Mouse (Mus musculus): ENCODE measurements at regions not wholly inside any gene's neighbourhood (a gene's known extent, or its start where the extent isn't known, plus 50 kb on each side); places are given as distances from the start of the nearest gene placed in this dataset.

- no peaks in the 10 kb centered on the region for H3K9me3 ChIP-seq (ENCODE audit: low read length)
- H3K36me3 ChIP-seq (ENCODE audit: insufficient read depth, low read length): no peaks in the 10 kb centered on the region
- H3K4me1 ChIP-seq (replicated peaks; ENCODE audit: low read depth, low read length): peaks cover 49% of the 10 kb centered on the region
- H3K27me3 ChIP-seq (ENCODE audit: insufficient read depth, low read length): peaks cover 6% of the 10 kb centered on the region; the same call in 1 of the 2 replicates
- TF ChIP-seq CTCF (conservative IDR thresholded peaks at IDR 0.05; ENCODE audit: low read length): no peak
- no peak for TF ChIP-seq NANOG (IDR thresholded peaks at IDR 0.05; ENCODE audit: borderline replicate concordance, low read length)
- no peak for TF ChIP-seq POU5F1 (IDR thresholded peaks at IDR 0.05; ENCODE audit: borderline replicate concordance, low read length)
- no peak overlapping the region for H3K4me3 ChIP-seq (replicated peaks; ENCODE audit: low read length)
Measured at GRCm38 (mm10) chr12:71628796-71629195, 202.1 kb upstream of the Daam1 start.

GRCm38 (mm10) chr12:71630386-71630785, 200.5 kb upstream of the Daam1 start:
- H3K36me3 ChIP-seq (ENCODE audit: insufficient read depth, low read length): no peaks in the 10 kb centered on the region
- H3K27me3 ChIP-seq (ENCODE audit: insufficient read depth, low read length): peaks cover 6% of the 10 kb centered on the region; the same call in 1 of the 2 replicates
- H3K4me3 ChIP-seq (replicated peaks; ENCODE audit: low read length): no peak overlapping the region
- TF ChIP-seq CTCF (conservative IDR thresholded peaks at IDR 0.05; ENCODE audit: low read length): no peak
- TF ChIP-seq NANOG (IDR thresholded peaks at IDR 0.05; ENCODE audit: borderline replicate concordance, low read length): no peak
- TF ChIP-seq POU5F1 (IDR thresholded peaks at IDR 0.05; ENCODE audit: borderline replicate concordance, low read length): no peak
- H3K9me3 ChIP-seq (ENCODE audit: low read length): no peaks in the 10 kb centered on the region
- H3K4me1 ChIP-seq (replicated peaks; ENCODE audit: low read depth, low read length): peaks cover 50% of the 10 kb centered on the region

GRCm38 (mm10) chr12:71636300-71636699, 194.6 kb upstream of the Daam1 start:
- H3K36me3 ChIP-seq (ENCODE audit: insufficient read depth, low read length): no peaks in the 10 kb centered on the region
- peaks cover 11% of the 10 kb centered on the region for H3K4me1 ChIP-seq (replicated peaks; ENCODE audit: low read depth, low read length)
- TF ChIP-seq NANOG (IDR thresholded peaks at IDR 0.05; ENCODE audit: borderline replicate concordance, low read length) (no peak), CTCF (conservative IDR thresholded peaks at IDR 0.05; ENCODE audit: low read length) (no peak), POU5F1 (IDR thresholded peaks at IDR 0.05; ENCODE audit: borderline replicate concordance, low read length) (no peak)
- no peak overlapping the region for H3K4me3 ChIP-seq (replicated peaks; ENCODE audit: low read length)
- H3K9me3 ChIP-seq (ENCODE audit: low read length): no peaks in the 10 kb centered on the region
- no peaks in the 10 kb centered on the region for H3K27me3 ChIP-seq (ENCODE audit: insufficient read depth, low read length)

- H3K27me3 ChIP-seq (ENCODE audit: insufficient read depth, low read length): no peaks in the 10 kb centered on the region
- TF ChIP-seq POU5F1 (IDR thresholded peaks at IDR 0.05; ENCODE audit: borderline replicate concordance, low read length) (no peak), CTCF (conservative IDR thresholded peaks at IDR 0.05; ENCODE audit: low read length) (no peak), NANOG (IDR thresholded peaks at IDR 0.05; ENCODE audit: borderline replicate concordance, low read length) (no peak)
- no peaks in the 10 kb centered on the region for H3K36me3 ChIP-seq (ENCODE audit: insufficient read depth, low read length)
- H3K9me3 ChIP-seq (ENCODE audit: low read length): no peaks in the 10 kb centered on the region
- peaks cover 8% of the 10 kb centered on the region for H3K4me1 ChIP-seq (replicated peaks; ENCODE audit: low read depth, low read length)
- H3K4me3 ChIP-seq (replicated peaks; ENCODE audit: low read length): no peak overlapping the region
Measured at GRCm38 (mm10) chr12:71637248-71637647, 193.6 kb upstream of the Daam1 start.

GRCm38 (mm10) chr12:71638246-71638645, 192.6 kb upstream of the Daam1 start:
- H3K36me3 ChIP-seq (ENCODE audit: insufficient read depth, low read length): no peaks in the 10 kb centered on the region
- H3K4me1 ChIP-seq (replicated peaks; ENCODE audit: low read depth, low read length): peaks cover 8% of the 10 kb centered on the region
- H3K27me3 ChIP-seq (ENCODE audit: insufficient read depth, low read length): no peaks in the 10 kb centered on the region
- TF ChIP-seq POU5F1 (IDR thresholded peaks at IDR 0.05; ENCODE audit: borderline replicate concordance, low read length): no peak
- no peaks in the 10 kb centered on the region for H3K9me3 ChIP-seq (ENCODE audit: low read length)
- H3K4me3 ChIP-seq (replicated peaks; ENCODE audit: low read length): no peak overlapping the region

- TF ChIP-seq NANOG (IDR thresholded peaks at IDR 0.05; ENCODE audit: borderline replicate concordance, low read length): no peak
- H3K9me3 ChIP-seq (ENCODE audit: low read length): no peaks in the 10 kb centered on the region
- no peaks in the 10 kb centered on the region for H3K36me3 ChIP-seq (ENCODE audit: insufficient read depth, low read length)
- peaks cover 3% of the 10 kb centered on the region; the same call in 1 of the 2 replicates for H3K4me1 ChIP-seq (replicated peaks; ENCODE audit: low read depth, low read length)
- H3K27me3 ChIP-seq (ENCODE audit: insufficient read depth, low read length): no peaks in the 10 kb centered on the region
- no peak overlapping the region for H3K4me3 ChIP-seq (replicated peaks; ENCODE audit: low read length)
Measured at GRCm38 (mm10) chr12:71640058-71640501, 190.8 kb upstream of the Daam1 start.

GRCm38 (mm10) chr12:71641486-71641885, 189.4 kb upstream of the Daam1 start:
- H3K4me3 ChIP-seq (replicated peaks; ENCODE audit: low read length): no peak overlapping the region
- no peaks in the 10 kb centered on the region for H3K9me3 ChIP-seq (ENCODE audit: low read length)
- peaks cover 3% of the 10 kb centered on the region; the same call in 1 of the 2 replicates for H3K4me1 ChIP-seq (replicated peaks; ENCODE audit: low read depth, low read length)
- H3K27me3 ChIP-seq (ENCODE audit: insufficient read depth, low read length): no peaks in the 10 kb centered on the region
- no peak for TF ChIP-seq NANOG (IDR thresholded peaks at IDR 0.05; ENCODE audit: borderline replicate concordance, low read length)
- no peak for TF ChIP-seq POU5F1 (IDR thresholded peaks at IDR 0.05; ENCODE audit: borderline replicate concordance, low read length)
- no peak for TF ChIP-seq CTCF (conservative IDR thresholded peaks at IDR 0.05; ENCODE audit: low read length)
- H3K36me3 ChIP-seq (ENCODE audit: insufficient read depth, low read length): no peaks in the 10 kb centered on the region

GRCm38 (mm10) chr12:71642797-71643337, 188.0 kb upstream of the Daam1 start:
- Histone ChIP-seq H3K4me3 (replicated peaks; ENCODE audit: low read length) (no peak overlapping the region), H3K27me3 (ENCODE audit: insufficient read depth, low read length) (no peaks in the 10 kb centered on the region), H3K4me1 (replicated peaks; ENCODE audit: low read depth, low read length) (peaks cover 3% of the 10 kb centered on the region; the same call in 1 of the 2 replicates), H3K9me3 (ENCODE audit: low read length) (no peaks in the 10 kb centered on the region), H3K36me3 (ENCODE audit: insufficient read depth, low read length) (no peaks in the 10 kb centered on the region)
- TF ChIP-seq CTCF (conservative IDR thresholded peaks at IDR 0.05; ENCODE audit: low read length): no peak
- TF ChIP-seq POU5F1 (IDR thresholded peaks at IDR 0.05; ENCODE audit: borderline replicate concordance, low read length): no peak
- TF ChIP-seq NANOG (IDR thresholded peaks at IDR 0.05; ENCODE audit: borderline replicate concordance, low read length): no peak

- H3K4me1 ChIP-seq (replicated peaks; ENCODE audit: low read depth, low read length): no peaks in the 10 kb centered on the region
- no peak for TF ChIP-seq POU5F1 (IDR thresholded peaks at IDR 0.05; ENCODE audit: borderline replicate concordance, low read length)
- TF ChIP-seq NANOG (IDR thresholded peaks at IDR 0.05; ENCODE audit: borderline replicate concordance, low read length): no peak
- no peak for TF ChIP-seq CTCF (conservative IDR thresholded peaks at IDR 0.05; ENCODE audit: low read length)
- H3K27me3 ChIP-seq (ENCODE audit: insufficient read depth, low read length): no peaks in the 10 kb centered on the region
- no peaks in the 10 kb centered on the region for H3K36me3 ChIP-seq (ENCODE audit: insufficient read depth, low read length)
- no peak overlapping the region for H3K4me3 ChIP-seq (replicated peaks; ENCODE audit: low read length)
- no peaks in the 10 kb centered on the region for H3K9me3 ChIP-seq (ENCODE audit: low read length)
Measured at GRCm38 (mm10) chr12:71651251-71651650, 179.6 kb upstream of the Daam1 start.
